Mouse (Mus musculus) T-cell, adult 2 months (primary cell): ENCODE measurements around the gene Cpne1.

ENCODE experiments used
- DNase-seq: peaks from one replicate; pipeline ENCODE4 v3.0.0; 2022; ENCODE audit warnings: low spot score

The Cpne1 gene

GRCm38 (mm10) chr2:156079674-156080073, 32.1 kb downstream of the Cpne1 start:
- no peak for DNase-seq

- DNase-seq: no peak
These were observed 32.6 kb downstream of the Cpne1 start for GRCm38 (mm10) chr2:156079183-156079560.

GRCm38 (mm10) chr2:156078421-156079182, 33.2 kb downstream of the Cpne1 start:
- DNase-seq: no peak

GRCm38 (mm10) chr2:156077461-156077860, 34.3 kb downstream of the Cpne1 start:
- no peak for DNase-seq

- no peak for DNase-seq
These were observed 38.0 kb downstream of the Cpne1 start for GRCm38 (mm10) chr2:156073725-156074124.

GRCm38 (mm10) chr2:156071236-156071635, 40.5 kb downstream of the Cpne1 start:
- no peak for DNase-seq

GRCm38 (mm10) chr2:156067916-156068315, 43.8 kb downstream of the Cpne1 start:
- no peak for DNase-seq

- DNase-seq: no peak
These were observed 45.6 kb downstream of the Cpne1 start for GRCm38 (mm10) chr2:156066126-156066525.

- peak; percentile 86 for DNase-seq
These were observed 46.4 kb downstream of the Cpne1 start, which contains the start of gene Spag4 for GRCm38 (mm10) chr2:156065099-156066041. Gene Spag4 (plus strand): TSS chr2:156065175.

- DNase-seq: no peak
These were observed 58.9 kb downstream of the Cpne1 start, which contains the start of gene Fer1l4 for GRCm38 (mm10) chr2:156052816-156053215. Gene Fer1l4 (minus strand): TSS chr2:156052947.

GRCm38 (mm10) chr2:156047929-156048328, 63.8 kb downstream of the Cpne1 start:
- peak; percentile 18 for DNase-seq

- no peak for DNase-seq
These were observed 68.9 kb downstream of the Cpne1 start for GRCm38 (mm10) chr2:156042903-156043302.

- no peak for DNase-seq
These were observed 72.4 kb downstream of the Cpne1 start for GRCm38 (mm10) chr2:156039390-156039789.

- DNase-seq: no peak
These were observed 86.3 kb downstream of the Cpne1 start for GRCm38 (mm10) chr2:156025482-156025881.
